Mouse (Mus musculus): ENCODE measurements at regions not wholly inside any gene's neighbourhood (a gene's known extent, or its start where the extent isn't known, plus 50 kb on each side); places are given as distances from the start of the nearest gene placed in this dataset.

- no peak for DNase-seq (ENCODE audit: low spot score)
Observed at GRCm38 (mm10) chr2:180404168-180404567, 51.9 kb upstream of the Slco4a1 start.

- DNase-seq (ENCODE audit: low spot score), result no peak
Observed at GRCm38 (mm10) chr2:180403621-180404020, 52.4 kb upstream of the Slco4a1 start.

- DNase-seq (ENCODE audit: low spot score), result no peak
Observed at GRCm38 (mm10) chr2:180402851-180403459, 53.1 kb upstream of the Slco4a1 start.

GRCm38 (mm10) chr2:180402433-180402832 lies 53.6 kb upstream of the Slco4a1 start:
- no peak for DNase-seq (ENCODE audit: low spot score)

GRCm38 (mm10) chr2:180401409-180402391 lies 54.3 kb upstream of the Slco4a1 start:
- DNase-seq (ENCODE audit: low spot score), result no peak

GRCm38 (mm10) chr2:180400514-180401019 lies 55.5 kb upstream of the Slco4a1 start:
- DNase-seq (ENCODE audit: low spot score), result no peak

- peak; percentile 80 for DNase-seq (ENCODE audit: low spot score)
Observed at GRCm38 (mm10) chr2:180399651-180400513, 56.2 kb upstream of the Slco4a1 start.

- DNase-seq (ENCODE audit: low spot score), result no peak
Observed at GRCm38 (mm10) chr2:180398851-180399447, 57.1 kb upstream of the Slco4a1 start.

GRCm38 (mm10) chr2:180398481-180398754 lies 57.6 kb upstream of the Slco4a1 start:
- DNase-seq (ENCODE audit: low spot score), result no peak

- no peak for DNase-seq (ENCODE audit: low spot score)
Observed at GRCm38 (mm10) chr2:180397723-180398480, 58.1 kb upstream of the Slco4a1 start.

GRCm38 (mm10) chr2:180396664-180397377 lies 59.2 kb upstream of the Slco4a1 start:
- DNase-seq (ENCODE audit: low spot score), result no peak

GRCm38 (mm10) chr2:180396211-180396610 lies 59.8 kb upstream of the Slco4a1 start:
- no peak for DNase-seq (ENCODE audit: low spot score)

- no peak for DNase-seq (ENCODE audit: low spot score)
Observed at GRCm38 (mm10) chr2:180395279-180396034, 60.6 kb upstream of the Slco4a1 start.

- peak; percentile 83 for DNase-seq (ENCODE audit: low spot score)
Observed at GRCm38 (mm10) chr2:180392846-180393700, 58.6 kb upstream of the Gata5 start.

GRCm38 (mm10) chr2:180392298-180392697 lies 57.8 kb upstream of the Gata5 start:
- no peak for DNase-seq (ENCODE audit: low spot score)

GRCm38 (mm10) chr2:180391349-180391748 lies 56.9 kb upstream of the Gata5 start:
- no peak for DNase-seq (ENCODE audit: low spot score)

GRCm38 (mm10) chr2:180390216-180390996 lies 55.9 kb upstream of the Gata5 start:
- no peak for DNase-seq (ENCODE audit: low spot score)
